Mouse (Mus musculus) cerebellum, adult 2 months (tissue): ENCODE results near the gene Spag16.

Experiments used
- CTCF ChIP-seq: fragments of 200-500 bp; IDR thresholded peaks from 2 replicates; pipeline ENCODE4 v1.5.1; 2011; ENCODE audit warnings: low read depth, mild to moderate bottlenecking, control low read depth, low read length, moderate library complexity, borderline replicate concordance; ENCODE audit not compliant: insufficient read depth
- POLR2A ChIP-seq: fragments of 200-500 bp; IDR thresholded peaks from 2 replicates; pipeline ENCODE4 v1.6.1; 2011; ENCODE audit warnings: low read length, control low read depth, borderline replicate concordance; ENCODE audit not compliant: insufficient read depth

- no peak for TF ChIP-seq CTCF
- no peak for TF ChIP-seq POLR2A
Observed at GRCm38 (mm10) chr1:70012991-70013390, 186.2 kb downstream of the Spag16 start.
